Mouse (Mus musculus) neural tube, embryonic 14.5 days (tissue): Measurements from ENCODE around the gene Slc37a1. TPM values are rescaled to one million over a fixed set of nuclear protein-coding genes. Genes with fewer than 3 reads are reported as not detected.

Source experiments
- ATAC-seq: fragments of 200-750 bp; cut with Nextera tagmentation; 2 replicates; pipeline ENCODE4 v1.8.0; 2017; ENCODE audit warnings: low read depth, mild to moderate bottlenecking, moderate TSS enrichment, moderate library complexity
- H3K27ac ChIP-seq: fragments of 300-500 bp; sonication (generic); 2 replicates; pipeline ENCODE4 v1.5.1; 2014; ENCODE audit warnings: low read depth, mild to moderate bottlenecking, control low read depth, low read length, moderate library complexity, mixed read lengths
- H3K27me3 ChIP-seq: fragments of 300-500 bp; sonication (generic); 2 replicates; pipeline ENCODE4 v1.6.1; 2014; ENCODE audit warnings: low read length; ENCODE audit not compliant: control insufficient read depth, insufficient read depth
- H3K36me3 ChIP-seq: fragments of 300-500 bp; sonication (generic); 2 replicates; pipeline ENCODE4 v1.6.1; 2014; ENCODE audit warnings: low read length, mixed read lengths; ENCODE audit not compliant: control insufficient read depth, insufficient read depth
- H3K4me1 ChIP-seq: fragments of 300-500 bp; sonication (generic); 2 replicates; pipeline ENCODE4 v1.6.1; 2014; ENCODE audit warnings: low read length; ENCODE audit not compliant: control insufficient read depth, insufficient read depth
- H3K4me2 ChIP-seq: fragments of 300-500 bp; sonication (generic); 2 replicates; pipeline ENCODE4 v1.6.1; 2014; ENCODE audit warnings: mild to moderate bottlenecking, low read depth, low read length, control low read depth
- H3K4me3 ChIP-seq: fragments of 300-500 bp; sonication (generic); 2 replicates; pipeline ENCODE4 v1.5.1; 2014; ENCODE audit warnings: low read depth, low read length, control low read depth, mixed read lengths
- H3K9ac ChIP-seq: fragments of 300-500 bp; sonication (generic); replicated peaks from 2 replicates; pipeline ENCODE4 v1.6.1; 2014; ENCODE audit warnings: low read depth, mild to moderate bottlenecking, control low read depth, low read length, mixed read lengths
- H3K9me3 ChIP-seq: fragments of 300-500 bp; sonication (generic); 2 replicates; pipeline ENCODE4 v1.6.1; 2016; ENCODE audit warnings: low read length; ENCODE audit not compliant: control insufficient read depth
- WGBS: fragments of 180-500 bp; shearing (Covaris S2); extraction: QIAGEN DNeasy Blood & Tissue Kit; methylation state at CpG from one replicate; pipeline ENCODE4 v1.1.7; 2014; 5-methylcytosine and 5-hydroxymethylcytosine counted together
- polyA plus RNA-seq: library from polyadenylated mRNA; unstranded; fragments of >200 nt; fragmentation: Nextera tagmentation; extraction: Ambion mirVana; gene quantifications from 2 replicates; pipeline ENCODE4 v1.2.1, GENCODE M21; 2014

The Slc37a1 gene
- polyA plus RNA-seq, 1 experiment from 2014 or later: 10.1 TPM

GRCm38 (mm10) chr17:31257898-31258297, 28.7 kb upstream of the Slc37a1 start:
- no peak overlapping the region for H3K4me3 ChIP-seq
- H3K4me2 ChIP-seq: no peak overlapping the region
- H3K27ac ChIP-seq: no peak overlapping the region
- H3K27me3 ChIP-seq: no peaks in the 10 kb centered on the region
- no peaks in the 10 kb centered on the region for H3K9me3 ChIP-seq
- no peak overlapping the region for H3K9ac ChIP-seq
- no peaks in the 10 kb centered on the region for H3K36me3 ChIP-seq
- ATAC-seq: no peak
- H3K4me1 ChIP-seq: no peaks in the 10 kb centered on the region
- 94% methylated on average over 12 of the region's 12 CpGs for WGBS

- Histone ChIP-seq H3K4me2 (no peak overlapping the region), H3K36me3 (no peaks in the 10 kb centered on the region), H3K9ac (no peak overlapping the region), H3K27ac (no peak overlapping the region), H3K9me3 (no peaks in the 10 kb centered on the region), H3K4me1 (no peaks in the 10 kb centered on the region), H3K4me3 (no peak overlapping the region), H3K27me3 (no peaks in the 10 kb centered on the region)
- 89% methylated on average over 9 of the region's 9 CpGs for WGBS
- no peak for ATAC-seq
Observed at GRCm38 (mm10) chr17:31258310-31258865, 28.2 kb upstream of the Slc37a1 start.

GRCm38 (mm10) chr17:31259145-31259544, 27.4 kb upstream of the Slc37a1 start:
- Histone ChIP-seq H3K27ac (no peak overlapping the region), H3K36me3 (no peaks in the 10 kb centered on the region), H3K9ac (no peak overlapping the region), H3K9me3 (no peaks in the 10 kb centered on the region), H3K27me3 (no peaks in the 10 kb centered on the region), H3K4me2 (no peak overlapping the region), H3K4me3 (no peak overlapping the region), H3K4me1 (no peaks in the 10 kb centered on the region)
- no peak for ATAC-seq
- WGBS: 66% methylated on average over 4 of the region's 4 CpGs

- Histone ChIP-seq H3K9ac (no peak overlapping the region), H3K9me3 (no peaks in the 10 kb centered on the region), H3K4me3 (no peak overlapping the region), H3K4me1 (no peaks in the 10 kb centered on the region), H3K36me3 (no peaks in the 10 kb centered on the region), H3K4me2 (no peak overlapping the region), H3K27ac (no peak overlapping the region), H3K27me3 (no peaks in the 10 kb centered on the region)
- WGBS: 75% methylated on average over 4 of the region's 4 CpGs
- ATAC-seq: no peak
Observed at GRCm38 (mm10) chr17:31259825-31260224, 26.8 kb upstream of the Slc37a1 start.

DNA sequence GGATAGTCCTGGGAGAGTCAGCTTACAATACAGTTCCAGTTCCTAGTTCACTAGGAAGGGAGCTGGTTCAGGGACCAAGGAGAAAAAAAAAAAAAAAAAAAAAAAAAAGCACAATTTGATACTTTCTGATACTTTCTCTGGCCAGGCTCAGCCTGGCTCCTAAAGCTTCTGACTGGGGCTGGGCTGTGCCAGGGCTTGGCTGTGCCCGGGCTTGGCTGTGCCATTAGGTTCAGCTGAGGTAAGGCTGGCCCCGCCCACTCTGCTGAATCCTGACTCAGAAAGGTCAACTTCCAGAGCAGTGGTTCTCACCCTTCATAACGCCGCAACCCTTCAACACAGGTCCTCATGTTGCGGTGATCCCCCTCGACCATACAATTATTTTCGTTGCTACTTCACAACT, 26.2 kb upstream of the Slc37a1 start:
- ATAC-seq: no peak
- H3K9ac ChIP-seq: no peak overlapping the region
- H3K9me3 ChIP-seq: no peaks in the 10 kb centered on the region
- H3K36me3 ChIP-seq: no peaks in the 10 kb centered on the region
- no peak overlapping the region for H3K4me2 ChIP-seq
- WGBS: 86% methylated on average over 7 of the region's 7 CpGs
- no peak overlapping the region for H3K4me3 ChIP-seq
- H3K4me1 ChIP-seq: no peaks in the 10 kb centered on the region
- no peak overlapping the region for H3K27ac ChIP-seq
- no peaks in the 10 kb centered on the region for H3K27me3 ChIP-seq

GRCm38 (mm10) chr17:31261352-31261751, 25.2 kb upstream of the Slc37a1 start:
- Histone ChIP-seq H3K27me3 (no peaks in the 10 kb centered on the region), H3K36me3 (no peaks in the 10 kb centered on the region), H3K9me3 (no peaks in the 10 kb centered on the region), H3K4me1 (no peaks in the 10 kb centered on the region), H3K9ac (no peak overlapping the region), H3K4me3 (no peak overlapping the region), H3K27ac (no peak overlapping the region), H3K4me2 (no peak overlapping the region)
- 74% methylated on average over 6 of the region's 6 CpGs for WGBS
- no peak for ATAC-seq

DNA sequence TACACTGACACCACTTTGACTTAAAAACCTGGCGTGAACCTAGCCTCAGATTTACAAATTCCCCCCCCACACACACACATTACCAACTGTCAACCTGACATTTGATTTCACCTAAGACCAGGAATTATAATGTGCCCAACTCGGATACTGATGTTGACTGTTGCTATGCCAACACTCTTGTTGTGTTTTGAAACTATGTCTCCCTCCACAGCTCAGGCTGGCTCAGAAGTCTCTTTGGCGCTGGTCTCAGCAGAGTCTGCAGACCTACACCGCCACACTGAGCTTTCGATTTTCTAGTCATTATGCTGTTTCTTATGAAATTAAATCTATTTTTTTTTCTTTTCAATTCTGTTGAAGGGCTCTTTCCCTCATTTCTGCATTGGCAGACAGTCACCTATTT, 23.9 kb upstream of the Slc37a1 start:
- no peak for ATAC-seq
- Histone ChIP-seq H3K27me3 (no peaks in the 10 kb centered on the region), H3K36me3 (no peaks in the 10 kb centered on the region), H3K4me2 (no peak overlapping the region), H3K4me3 (no peak overlapping the region), H3K4me1 (no peaks in the 10 kb centered on the region), H3K27ac (no peak overlapping the region), H3K9ac (no peak overlapping the region), H3K9me3 (no peaks in the 10 kb centered on the region)
- 75% methylated on average over 5 of the region's 5 CpGs for WGBS

DNA sequence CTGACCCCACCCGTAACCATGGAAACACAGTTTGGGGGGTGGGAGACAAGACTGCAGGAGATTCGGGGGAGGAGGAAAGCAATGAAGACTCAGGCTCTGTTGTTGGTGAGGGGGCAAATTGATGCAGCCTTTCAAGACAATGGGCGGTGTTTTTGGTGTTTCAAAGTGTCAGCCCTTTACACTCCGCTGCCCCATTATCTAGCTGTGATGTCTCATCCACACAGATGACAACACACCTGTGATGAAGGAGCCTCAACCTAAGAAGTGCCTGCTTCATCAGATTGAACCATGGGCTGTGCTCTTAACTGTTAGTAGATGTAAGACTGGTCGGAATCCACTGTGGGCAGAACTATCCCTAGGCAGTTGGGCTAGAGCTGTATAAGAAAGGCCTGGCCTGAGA, 22.8 kb upstream of the Slc37a1 start:
- WGBS: 82% methylated on average over 5 of the region's 5 CpGs
- no peak overlapping the region for H3K9ac ChIP-seq
- H3K27me3 ChIP-seq: no peaks in the 10 kb centered on the region
- H3K4me3 ChIP-seq: no peak overlapping the region
- H3K4me2 ChIP-seq: no peak overlapping the region
- no peaks in the 10 kb centered on the region for H3K36me3 ChIP-seq
- H3K4me1 ChIP-seq: no peaks in the 10 kb centered on the region
- no peak for ATAC-seq
- H3K9me3 ChIP-seq: no peaks in the 10 kb centered on the region
- H3K27ac ChIP-seq: no peak overlapping the region

- no peaks in the 10 kb centered on the region for H3K4me1 ChIP-seq
- ATAC-seq: no peak
- WGBS: 54% methylated on average over 6 of the region's 6 CpGs
- H3K27ac ChIP-seq: no peak overlapping the region
- H3K9me3 ChIP-seq: no peaks in the 10 kb centered on the region
- no peak overlapping the region for H3K4me3 ChIP-seq
- no peak overlapping the region for H3K9ac ChIP-seq
- H3K4me2 ChIP-seq: no peak overlapping the region
- H3K27me3 ChIP-seq: no peaks in the 10 kb centered on the region
- H3K36me3 ChIP-seq: no peaks in the 10 kb centered on the region
Observed at GRCm38 (mm10) chr17:31264372-31264771, 22.2 kb upstream of the Slc37a1 start.
